Mouse (Mus musculus) heart, postnatal 4 days (tissue): ENCODE measurements around the gene Ppp6c. TPM values are rescaled to one million over a fixed set of nuclear protein-coding genes. Genes with fewer than 3 reads are reported as not detected.
A peak's percentile ranks its signal among the peaks of the same experiment; 100 is the strongest.
"Not testable (repeated sequence)": the region's sequence is repeated elsewhere in the genome, so short reads cannot be mapped to it uniquely, and the experiment has no call there.

Experiments used
- DNase-seq: peaks from one replicate; pipeline ENCODE4 v3.0.0; 2021
- total RNA-seq, 2 experiments: library from RNA; stranded (reverse); gene quantifications; 2 replicates each; pipeline ENCODE4 v1.2.3; 2021

Gene Ppp6c
- total RNA-seq: 10 to 100 TPM; 63.1 to 68.1 TPM

DNA sequence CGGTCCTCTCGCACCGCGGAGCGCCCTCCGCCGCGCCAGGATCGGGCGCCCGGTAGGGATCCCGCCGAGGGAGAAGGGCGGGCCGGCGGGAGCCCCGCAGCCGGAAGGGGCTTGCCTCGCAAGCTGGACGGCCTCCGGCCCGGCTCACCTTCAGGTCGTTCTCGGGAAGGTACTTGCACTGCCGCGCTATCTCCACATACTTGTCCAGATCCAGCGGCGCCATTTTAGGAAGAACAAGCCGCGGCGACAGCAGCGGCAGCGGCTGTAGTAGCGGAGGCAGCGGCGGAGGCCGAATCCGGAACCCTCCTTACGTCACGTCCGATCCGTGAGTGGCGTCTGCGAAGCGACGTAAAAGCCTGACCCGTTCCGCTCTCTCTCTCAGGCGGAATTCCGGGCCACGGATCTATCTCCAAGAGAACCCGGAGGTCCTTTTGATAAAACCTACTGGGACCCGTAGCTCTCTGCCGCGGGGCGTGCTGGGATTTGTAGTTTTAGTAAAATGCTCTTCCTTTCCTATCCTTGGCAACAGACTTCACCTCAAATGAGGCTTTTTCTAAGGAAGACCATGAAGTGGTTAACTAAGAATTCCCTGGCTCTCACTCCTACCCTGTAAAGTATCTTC is at the start of gene Ppp6c:
Gene Ppp6c (minus strand): TSS at position 433 of the 622 bp plus-strand sequence.
- peak; percentile 92 for DNase-seq

DNA sequence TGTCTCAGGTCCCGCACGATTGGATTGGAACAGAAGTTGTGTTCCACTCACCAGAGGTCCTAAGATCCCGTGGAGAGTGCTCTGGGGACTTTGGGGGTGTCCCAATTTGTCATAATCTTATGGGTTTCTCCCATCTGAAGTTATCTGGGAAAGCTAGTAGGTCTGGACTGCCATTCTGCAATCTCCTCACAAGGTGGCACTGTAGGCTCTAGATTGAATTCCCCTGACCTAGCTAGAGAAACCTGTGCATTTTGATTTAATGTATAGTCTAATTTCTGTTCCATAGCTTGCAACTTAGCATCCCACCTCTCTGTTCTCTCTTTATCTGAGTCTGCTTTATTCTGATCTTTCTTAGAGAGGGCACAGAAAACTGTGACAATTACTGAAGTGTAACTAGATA is 42.1 kb upstream of the Ppp6c start:
- peak; percentile 19 for DNase-seq

DNA sequence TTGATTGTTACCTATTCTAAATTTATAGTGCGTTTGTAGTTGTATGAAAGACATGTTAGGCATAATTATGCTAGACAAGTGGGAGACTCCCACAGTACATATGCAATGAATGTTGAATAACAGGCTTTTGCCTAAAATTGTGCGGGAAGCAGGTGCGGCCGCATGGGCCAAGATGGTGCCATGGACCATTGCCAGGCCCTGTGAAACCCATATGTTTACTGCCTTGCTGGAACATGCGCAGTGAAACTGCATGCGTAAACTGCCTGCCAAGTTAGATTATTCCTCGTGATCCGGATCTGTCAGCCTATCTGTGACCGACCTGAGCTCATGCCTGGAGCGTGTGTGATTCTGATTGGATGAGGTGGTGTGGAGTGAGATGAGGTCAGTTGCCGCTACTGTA is 26.0 kb upstream of the Ppp6c start:
- not testable (repeated sequence) for DNase-seq

DNA sequence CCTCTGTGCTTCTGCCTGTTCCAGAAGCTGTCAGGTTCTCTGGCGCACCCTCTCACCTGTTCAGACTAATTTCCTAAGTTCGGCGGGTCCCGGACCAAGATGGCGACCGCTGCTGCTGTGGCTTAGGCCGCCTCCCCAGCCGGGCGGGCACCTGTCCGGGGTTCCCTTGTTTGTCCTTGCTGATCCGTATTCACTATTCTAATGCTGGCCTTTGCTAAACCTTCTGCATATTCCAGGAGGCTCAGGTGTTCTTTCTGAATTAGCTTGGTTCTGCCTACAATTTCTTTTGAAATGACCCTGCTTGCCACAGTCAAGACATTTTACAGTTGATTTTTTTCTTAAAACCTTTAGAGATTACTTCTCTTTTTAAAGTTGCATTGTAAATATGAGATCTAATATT is 20.6 kb upstream of the Ppp6c start:
- DNase-seq: not testable (repeated sequence)

DNA sequence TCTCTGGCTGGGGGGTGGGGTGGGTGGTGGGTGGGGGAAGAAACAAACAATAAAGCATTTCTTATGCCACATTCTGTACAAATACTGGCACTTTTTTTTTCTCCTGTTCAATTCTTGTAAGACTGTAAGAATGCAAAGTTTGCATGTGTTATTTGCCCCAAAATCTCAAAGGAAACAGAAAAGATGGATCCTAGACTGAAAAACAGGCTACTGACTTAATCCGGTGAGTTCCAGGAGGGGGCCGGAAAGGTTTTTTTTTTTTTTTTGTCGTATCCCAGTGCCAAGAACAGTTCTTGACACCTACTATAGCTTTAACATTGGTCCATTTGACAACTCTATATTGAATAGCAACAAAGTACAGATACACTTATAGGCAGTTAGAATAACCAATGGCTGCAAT is 480 bp upstream of the Ppp6c start:
- no peak for DNase-seq

DNA sequence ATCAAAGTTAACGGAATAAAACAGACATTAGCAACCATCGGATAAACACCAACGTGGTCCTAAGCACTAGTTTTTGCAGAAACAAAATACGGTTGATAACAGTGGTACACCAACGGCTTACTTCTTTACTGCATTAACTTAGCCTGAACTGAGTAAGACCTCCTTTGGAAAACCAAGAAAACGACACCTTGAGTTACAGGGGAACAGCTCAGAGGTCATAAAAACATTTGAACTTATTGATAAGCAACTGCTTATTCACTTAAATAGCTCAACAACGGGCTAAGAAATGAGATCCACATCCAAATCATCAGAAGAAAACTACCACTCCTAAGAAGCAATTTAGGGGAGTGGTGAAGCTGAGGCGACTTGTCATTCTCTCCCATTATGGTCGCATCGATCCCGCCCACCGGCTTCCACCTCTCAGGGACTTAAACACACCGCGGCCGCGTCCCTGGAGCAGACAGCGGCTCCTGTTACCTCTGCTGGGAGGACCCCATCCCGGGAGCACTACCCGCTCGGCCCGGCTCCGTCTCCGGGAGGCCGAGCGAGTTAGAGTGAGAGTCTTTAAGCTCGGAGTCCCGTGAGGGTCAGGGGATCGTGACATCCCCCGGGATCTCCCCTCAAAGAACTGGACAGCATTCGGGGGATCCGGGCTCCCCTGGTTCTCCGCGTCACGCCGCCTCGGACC is 776 bp downstream of the Ppp6c start:
- DNase-seq: peak; percentile 52

DNA sequence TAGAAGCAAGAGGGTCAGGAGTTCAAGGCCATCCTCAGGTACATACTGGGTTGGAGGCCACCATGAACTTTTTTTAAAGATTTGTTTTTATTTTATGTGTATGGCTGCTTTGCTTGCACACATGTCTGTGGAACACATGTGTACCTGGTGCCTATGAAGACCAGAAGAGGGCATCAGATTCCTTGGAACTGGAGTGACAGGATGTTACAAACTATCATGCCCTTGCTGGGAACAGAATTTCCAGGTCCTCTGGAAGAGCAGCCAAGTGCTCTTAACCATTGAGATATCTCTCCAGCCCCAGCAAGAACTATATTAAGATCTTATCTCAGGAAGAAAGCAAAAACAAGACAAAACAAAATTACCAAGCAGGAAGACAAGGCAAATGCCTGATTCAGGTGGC is 1.6 kb downstream of the Ppp6c start:
- DNase-seq: no peak

DNA sequence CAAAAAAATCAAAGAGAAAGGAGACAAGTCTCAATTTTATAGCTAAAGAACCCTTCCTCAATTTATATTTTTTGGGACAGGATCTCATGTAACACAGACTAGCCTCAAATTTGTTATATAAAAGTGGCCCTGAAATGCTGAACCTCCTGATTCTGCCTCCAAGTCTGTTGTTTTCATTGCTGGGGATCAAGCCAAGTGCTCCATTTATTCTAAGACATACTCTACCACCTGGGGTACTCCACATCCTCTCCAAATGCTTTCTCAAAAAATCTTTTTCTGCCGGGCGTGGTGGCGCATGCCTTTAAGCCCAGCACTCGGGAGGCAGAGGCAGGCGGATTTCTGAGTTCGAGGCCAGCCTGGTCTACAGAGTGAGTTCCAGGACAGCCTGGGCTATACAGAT is 6.2 kb downstream of the Ppp6c start:
- DNase-seq: no peak

DNA sequence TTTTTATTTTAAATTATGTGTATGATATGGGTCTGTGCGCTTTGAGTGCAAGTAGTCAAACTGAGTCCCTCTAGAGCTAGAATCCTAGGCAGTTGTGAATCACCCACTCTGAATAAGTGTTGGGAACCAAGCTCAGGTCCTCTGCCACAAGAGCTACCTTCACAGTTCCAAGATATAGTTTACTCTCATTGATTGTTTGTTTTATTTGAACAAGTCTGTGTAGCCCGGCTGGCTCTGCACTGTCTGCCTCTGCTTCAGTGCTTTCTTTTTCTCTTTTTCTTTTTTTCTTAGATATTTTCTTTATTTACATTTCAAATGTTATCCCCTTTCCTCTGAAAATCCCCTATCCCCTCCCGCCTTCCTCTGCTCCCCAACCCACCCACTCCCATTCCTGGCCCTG is 7.2 kb downstream of the Ppp6c start:
- DNase-seq: no peak

DNA sequence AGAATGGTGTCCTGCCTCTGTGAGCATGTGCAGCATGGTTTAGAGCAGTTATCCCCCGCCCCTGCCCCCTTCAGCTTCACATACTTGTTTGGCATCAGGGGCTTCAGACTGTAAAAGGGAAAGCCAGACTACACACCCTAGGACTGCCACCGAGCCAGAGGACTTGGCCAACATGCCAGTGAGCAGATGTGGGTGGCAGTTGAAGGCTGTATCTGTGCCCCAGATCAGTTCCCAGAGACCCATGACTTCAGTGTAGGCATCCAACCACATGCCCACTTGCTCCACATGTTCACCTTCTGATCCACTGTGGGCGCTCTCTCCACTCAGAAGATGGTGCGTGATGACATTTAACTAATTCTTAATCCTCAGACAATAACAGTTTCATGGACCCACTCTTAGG is 9.1 kb downstream of the Ppp6c start:
- DNase-seq: no peak

DNA sequence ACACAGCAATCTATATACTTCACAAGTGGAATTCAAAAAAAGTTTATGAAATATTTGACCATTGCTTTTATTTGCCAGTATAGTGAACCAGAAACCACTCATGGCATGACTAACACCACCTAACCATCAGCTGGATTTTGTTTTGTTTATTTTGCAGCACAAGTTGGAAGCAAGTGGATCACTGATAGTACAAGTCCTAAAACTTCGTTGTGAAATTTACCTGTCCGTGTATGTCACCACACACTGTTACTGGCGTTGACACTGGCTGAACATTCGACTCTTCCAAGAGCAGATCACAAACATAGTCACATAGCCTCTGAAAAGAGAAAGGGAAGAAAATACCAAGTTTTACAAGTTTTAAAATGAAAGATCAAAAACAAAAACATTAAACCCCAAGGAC is 15.5 kb downstream of the Ppp6c start:
- DNase-seq: no peak

DNA sequence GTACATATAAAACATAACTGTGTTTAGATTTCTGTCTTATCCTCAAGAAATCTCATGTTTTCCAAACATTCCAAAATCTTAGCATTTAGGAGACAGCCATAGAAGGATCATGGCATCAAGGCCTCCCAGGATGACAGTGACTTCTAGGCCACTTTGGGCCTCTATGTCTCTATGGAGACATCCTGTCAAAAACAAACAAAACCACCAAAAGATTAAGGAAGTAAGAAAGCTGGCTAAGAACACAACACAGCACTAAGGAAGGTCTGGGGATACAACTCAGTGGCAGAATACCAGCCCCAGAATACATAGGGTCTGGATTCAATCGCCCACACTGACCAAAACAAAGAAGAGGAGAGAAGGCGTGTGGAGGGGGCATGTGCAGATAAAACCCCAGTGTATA is 22.9 kb downstream of the Ppp6c start:
- DNase-seq: no peak

DNA sequence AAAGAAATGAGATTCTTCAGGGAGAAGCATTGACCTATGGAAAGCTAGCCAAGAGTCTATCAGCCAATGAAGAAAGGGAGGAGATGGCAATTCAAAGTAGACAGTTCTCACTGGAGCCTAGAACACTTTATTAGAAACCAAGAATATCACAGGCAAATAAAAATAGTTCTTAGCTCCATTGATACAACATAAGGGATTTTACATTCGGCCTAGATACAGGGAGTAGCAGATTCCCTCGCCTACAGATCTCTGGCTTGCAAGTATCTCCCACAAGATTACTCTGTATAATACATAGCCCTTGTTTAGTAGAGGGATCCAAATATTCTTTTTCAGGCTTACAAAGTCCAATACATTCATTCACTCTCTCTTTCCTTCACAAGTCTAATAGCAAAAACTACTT is 31.4 kb downstream of the Ppp6c start:
- no peak for DNase-seq

DNA sequence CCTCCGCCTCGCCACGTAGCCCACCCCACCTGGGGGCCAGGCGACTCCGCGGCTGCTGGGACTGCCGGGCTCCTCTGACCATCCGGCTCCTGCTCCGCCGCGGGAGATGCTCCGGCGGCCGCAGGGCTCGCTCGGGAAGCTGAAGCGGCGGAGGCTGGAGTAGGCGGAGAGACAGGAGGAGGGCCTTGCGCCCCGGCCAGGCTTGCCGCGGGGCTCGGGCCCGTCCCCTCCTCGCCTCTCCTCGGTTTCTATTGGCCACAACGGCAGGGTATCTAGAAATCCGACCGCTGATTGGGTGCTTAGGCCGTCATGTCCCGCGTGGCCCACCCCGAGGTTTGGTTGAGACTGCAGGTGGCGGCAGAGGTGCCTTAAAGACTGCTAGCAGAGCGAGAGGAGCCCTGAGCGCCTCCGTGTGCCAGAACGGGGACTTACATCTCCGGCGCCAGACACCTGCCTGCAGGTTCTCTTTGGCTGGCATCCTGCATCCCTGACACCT is 35.6 kb downstream of the Ppp6c start, which contains the start of gene Scai:
Gene Scai (minus strand): TSS at position 174 of the 496 bp plus-strand sequence.
- peak; percentile 97 for DNase-seq

DNA sequence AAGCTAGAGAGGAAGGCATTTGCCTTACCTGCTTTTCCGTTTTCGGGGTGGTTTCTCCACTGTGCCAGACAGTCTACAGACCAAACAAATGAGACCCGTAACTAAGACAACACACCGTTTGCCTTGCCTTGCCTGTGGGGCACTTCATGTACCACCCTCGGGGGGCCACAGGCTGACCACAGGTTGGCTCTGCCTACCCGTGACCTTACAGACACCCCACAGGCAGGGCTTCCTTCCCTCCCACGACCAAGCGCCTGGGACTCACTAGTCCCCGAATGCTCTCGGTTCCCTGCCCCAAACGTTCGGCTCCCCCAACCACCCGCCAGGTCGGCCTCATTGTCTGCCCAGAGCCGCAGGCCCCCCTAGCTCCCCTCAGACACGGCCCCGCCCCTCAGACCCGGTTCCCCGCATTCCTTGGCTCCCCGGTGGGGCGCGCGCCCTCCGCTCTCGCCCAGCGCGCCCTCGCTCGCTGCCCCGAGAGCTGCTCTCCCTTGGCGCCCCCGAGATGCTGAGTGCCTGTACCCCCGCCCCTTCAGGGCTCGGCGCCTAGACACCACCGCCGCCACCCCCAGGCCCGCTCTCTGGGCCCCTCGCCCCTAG is 36.2 kb downstream of the Ppp6c start:
- DNase-seq: no peak

DNA sequence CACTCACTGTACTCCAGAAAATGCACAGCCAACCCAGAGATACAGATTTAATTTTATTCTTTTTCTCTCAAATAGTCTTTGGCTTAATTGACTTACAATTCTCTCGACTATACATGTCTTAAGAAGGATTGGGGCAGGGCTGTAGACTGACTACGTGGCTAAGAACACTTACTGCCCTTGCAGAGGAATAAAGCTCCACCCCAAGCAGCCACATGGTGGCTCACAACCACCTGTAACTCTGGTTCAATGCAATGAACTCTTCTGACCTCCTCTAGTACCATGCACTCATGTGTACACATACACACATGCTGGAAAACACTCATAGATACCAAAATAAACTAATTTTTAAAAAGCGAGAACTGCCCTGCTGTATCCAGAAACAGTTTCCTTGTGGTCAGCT is 40.3 kb downstream of the Ppp6c start:
- no peak for DNase-seq

DNA sequence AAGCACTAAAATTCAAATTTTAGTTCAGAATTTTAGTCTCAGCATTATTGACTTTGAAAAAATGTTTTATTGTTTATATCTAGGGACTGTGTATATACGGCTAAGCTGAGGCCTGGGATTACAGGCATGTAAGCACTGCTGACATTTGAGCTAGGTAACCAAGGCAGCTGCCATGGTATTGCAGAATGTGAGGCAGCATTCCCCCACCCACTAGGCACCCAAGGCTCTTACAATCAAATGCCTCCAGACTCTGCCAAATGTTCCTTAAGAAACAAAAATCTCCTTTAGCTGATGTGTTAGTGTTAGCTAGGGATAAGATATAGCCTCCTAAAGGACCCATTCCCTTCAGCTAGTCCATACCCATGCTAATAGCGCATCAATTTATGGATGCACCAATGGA is 42.7 kb downstream of the Ppp6c start:
- DNase-seq: no peak

DNA sequence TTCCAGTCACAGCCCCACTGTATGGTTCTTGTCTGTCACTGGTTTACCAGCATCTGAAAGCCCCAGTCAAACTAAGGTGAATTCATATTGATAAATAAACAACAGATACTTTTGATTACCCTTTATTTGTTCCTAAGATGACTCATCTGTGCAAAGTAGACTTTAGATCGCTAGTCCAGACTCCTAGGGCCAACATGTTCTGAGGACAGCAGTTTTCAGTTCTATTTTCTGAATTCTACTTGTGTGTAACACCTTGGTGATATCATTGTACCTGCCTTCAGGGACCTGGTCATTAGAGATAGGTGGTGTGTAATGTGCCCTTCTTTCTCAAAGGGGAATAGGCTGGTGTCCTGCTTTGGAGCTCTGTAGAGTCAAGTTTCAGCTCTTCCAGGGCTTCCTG is 65.3 kb downstream of the Ppp6c start:
- DNase-seq: no peak

DNA sequence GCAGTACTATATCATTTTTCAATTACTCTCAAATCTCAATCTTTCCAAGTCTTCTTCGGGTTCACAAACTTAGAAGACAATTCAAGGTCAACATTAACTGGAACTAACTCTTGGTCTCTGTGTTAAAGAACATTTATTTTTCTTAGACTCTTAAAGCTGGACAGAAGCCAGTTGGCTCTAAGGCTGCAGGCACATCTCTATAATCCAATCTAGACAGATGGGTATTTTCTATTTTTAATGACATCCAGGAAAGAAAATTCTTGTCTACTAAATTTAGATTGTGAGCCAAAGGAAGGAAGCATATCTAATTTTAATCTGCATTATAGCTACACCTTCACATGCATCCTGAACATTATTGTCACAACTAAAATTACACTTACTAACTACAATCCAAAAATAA is 68.3 kb downstream of the Ppp6c start:
- no peak for DNase-seq

DNA sequence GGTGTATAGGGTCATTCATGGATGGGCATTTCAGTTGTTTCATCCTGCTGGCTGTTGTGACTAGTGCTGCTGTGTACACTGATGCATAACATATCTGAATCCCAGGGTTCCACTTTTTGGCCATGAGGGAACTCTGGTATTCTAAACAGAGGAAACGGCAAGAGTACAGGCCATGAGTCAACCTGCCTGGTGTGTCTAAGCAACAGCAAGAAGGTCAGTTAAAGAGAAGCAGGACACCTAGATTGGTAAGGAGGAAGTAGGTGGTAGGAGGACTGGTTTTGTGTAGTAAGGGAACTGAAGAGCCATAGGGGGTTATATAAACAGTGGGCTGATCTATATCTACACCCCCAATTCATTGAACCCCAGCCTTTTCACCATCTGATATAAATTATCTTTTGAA is 69.4 kb downstream of the Ppp6c start:
- DNase-seq: no peak

DNA sequence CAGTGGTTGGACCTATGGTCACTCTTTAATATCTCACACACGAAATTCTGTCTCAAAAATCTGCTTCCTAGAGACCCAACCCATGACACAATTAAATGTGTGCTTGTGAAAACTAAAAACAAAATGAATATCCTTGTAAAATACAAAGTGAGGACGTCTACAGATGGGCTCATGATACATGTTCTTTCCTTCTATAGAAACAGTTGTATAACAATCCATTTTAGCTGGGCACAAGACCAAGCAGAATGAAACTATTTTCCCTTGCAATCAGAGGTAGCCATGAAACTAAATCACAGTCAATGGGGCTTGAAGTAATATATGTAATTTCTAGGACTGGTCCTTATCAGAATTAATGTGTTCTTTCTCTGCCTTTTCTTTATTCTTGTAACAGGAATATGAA is 75.3 kb downstream of the Ppp6c start:
- DNase-seq: no peak

DNA sequence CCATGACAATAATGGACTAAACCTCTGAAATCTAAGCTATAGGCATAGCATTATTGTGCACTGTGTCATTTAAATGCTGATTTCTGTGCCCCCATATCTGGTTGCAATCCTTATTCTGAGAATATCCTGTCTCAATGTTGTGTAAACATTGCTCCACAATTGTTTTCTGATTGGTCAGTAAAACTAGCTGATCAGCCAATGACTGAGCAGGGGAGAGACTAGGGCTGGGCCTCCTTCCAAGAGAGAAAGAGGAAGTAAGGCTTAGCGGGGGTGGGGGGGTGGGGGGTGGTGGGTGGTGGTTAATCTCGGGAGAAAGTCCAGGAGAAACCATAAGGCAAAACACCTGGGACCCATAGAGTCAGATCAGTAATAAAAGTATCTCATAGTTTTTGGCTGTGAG is 78.2 kb downstream of the Ppp6c start:
- DNase-seq: no peak

DNA sequence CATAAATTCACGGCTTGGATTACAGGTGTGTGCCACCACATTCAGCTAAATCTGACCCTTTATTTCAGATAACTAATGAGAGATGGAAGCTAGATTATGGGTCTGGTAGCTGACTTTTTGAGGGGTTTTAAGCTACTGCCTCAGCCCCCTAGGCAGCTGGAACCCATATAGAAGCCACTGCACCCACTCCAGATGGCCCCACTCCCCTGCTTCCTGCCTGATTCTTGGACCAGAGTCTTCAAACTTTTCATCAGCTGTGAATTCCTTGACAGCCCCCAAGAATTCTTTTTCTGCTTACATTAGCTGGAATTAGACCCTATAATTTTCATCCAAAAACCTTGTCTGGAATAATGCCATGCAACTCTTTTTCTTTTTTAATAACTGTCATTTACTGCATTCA is 79.8 kb downstream of the Ppp6c start:
- DNase-seq: no peak
